Mouse (Mus musculus) hindbrain, embryonic 16.5 days (tissue): ENCODE results near the gene Ppp4c. TPM values are rescaled to one million over a fixed set of nuclear protein-coding genes. Genes with fewer than 3 reads are reported as not detected.
A peak's percentile ranks its signal among the peaks of the same experiment; 100 is the strongest.

Experiments used
- ATAC-seq: fragments of 200-750 bp; cut with Nextera tagmentation; 2 replicates; pipeline ENCODE4 v1.8.0; 2017; ENCODE audit warnings: moderate TSS enrichment, moderate library complexity
- H3K27ac ChIP-seq: fragments of 300-500 bp; sonication (generic); 2 replicates; pipeline ENCODE4 v1.5.1; 2014; ENCODE audit warnings: low read depth, mild to moderate bottlenecking, control low read depth, low read length, moderate library complexity
- H3K27me3 ChIP-seq: fragments of 300-500 bp; sonication (generic); replicated peaks from 2 replicates; pipeline ENCODE4 v1.6.1; 2014; ENCODE audit warnings: low read length; ENCODE audit not compliant: control insufficient read depth, insufficient read depth
- H3K36me3 ChIP-seq: fragments of 300-500 bp; sonication (generic); 2 replicates; pipeline ENCODE4 v1.6.1; 2014; ENCODE audit warnings: mild to moderate bottlenecking, low read length, moderate library complexity, mixed read lengths; ENCODE audit not compliant: control insufficient read depth, insufficient read depth
- H3K4me1 ChIP-seq: fragments of 300-500 bp; sonication (generic); 2 replicates; pipeline ENCODE4 v1.6.1; 2014; ENCODE audit warnings: low read depth, low read length; ENCODE audit not compliant: control insufficient read depth, insufficient read depth
- H3K4me2 ChIP-seq: fragments of 300-500 bp; sonication (generic); 2 replicates; pipeline ENCODE4 v1.6.1; 2014; ENCODE audit warnings: mild to moderate bottlenecking, low read length, control low read depth, moderate library complexity
- H3K4me3 ChIP-seq: fragments of 300-500 bp; sonication (generic); 2 replicates; pipeline ENCODE4 v1.5.1; 2014; ENCODE audit warnings: mild to moderate bottlenecking, low read length, control low read depth, moderate library complexity
- H3K9ac ChIP-seq: fragments of 300-500 bp; sonication (generic); 2 replicates; pipeline ENCODE4 v1.6.1; 2014; ENCODE audit warnings: low read depth, mild to moderate bottlenecking, control low read depth, low read length, moderate library complexity
- H3K9me3 ChIP-seq: fragments of 300-500 bp; sonication (generic); 2 replicates; pipeline ENCODE4 v1.6.1; 2014; ENCODE audit warnings: mild to moderate bottlenecking, low read length, moderate library complexity; ENCODE audit not compliant: control insufficient read depth
- WGBS: fragments of 180-500 bp; shearing (Covaris S2); extraction: QIAGEN DNeasy Blood & Tissue Kit; methylation state at CpG from one replicate; pipeline ENCODE4 v1.1.7; 2014; 5-methylcytosine and 5-hydroxymethylcytosine counted together
- polyA plus RNA-seq: library from polyadenylated mRNA; unstranded; fragments of >200 nt; fragmentation: Nextera tagmentation; extraction: Ambion mirVana; gene quantifications from 2 replicates; pipeline ENCODE4 v1.2.1, GENCODE M21; 2015

Ppp4c gene
- polyA plus RNA-seq, 1 experiment from 2014 or later: 157 TPM

DNA sequence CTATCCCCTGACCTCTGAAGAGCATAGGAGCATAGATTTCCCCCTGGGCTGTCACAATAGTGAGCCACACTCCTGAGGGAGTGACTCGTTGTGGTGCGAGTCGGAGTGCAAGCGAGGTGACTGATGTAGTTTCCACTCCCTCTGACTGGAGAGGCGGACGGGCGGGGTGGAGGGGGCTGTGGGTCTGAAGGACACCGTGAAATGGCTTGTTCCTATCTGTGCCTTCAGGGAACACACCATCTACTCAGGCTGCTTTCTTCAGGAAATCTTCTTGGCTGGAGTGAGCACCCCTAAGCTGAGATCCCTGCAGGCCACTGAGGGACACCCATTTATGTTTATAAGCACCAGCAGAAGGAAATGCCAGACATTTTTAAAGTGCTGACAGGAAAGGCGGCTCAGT lies 30.4 kb upstream of the Ppp4c start:
- 8% methylated on average over 9 of the region's 9 CpGs for WGBS
- Histone ChIP-seq H3K4me3 (peak overlapping the region; percentile 48), H3K9ac (peak overlapping the region; percentile 70), H3K27me3 (no peaks in the 10 kb centered on the region), H3K27ac (peak overlapping the region; percentile 72), H3K4me1 (peaks cover 26% of the 10 kb centered on the region), H3K36me3 (no peaks in the 10 kb centered on the region), H3K4me2 (peak overlapping the region; percentile 73), H3K9me3 (no peaks in the 10 kb centered on the region)
- ATAC-seq: peak; percentile 58

DNA sequence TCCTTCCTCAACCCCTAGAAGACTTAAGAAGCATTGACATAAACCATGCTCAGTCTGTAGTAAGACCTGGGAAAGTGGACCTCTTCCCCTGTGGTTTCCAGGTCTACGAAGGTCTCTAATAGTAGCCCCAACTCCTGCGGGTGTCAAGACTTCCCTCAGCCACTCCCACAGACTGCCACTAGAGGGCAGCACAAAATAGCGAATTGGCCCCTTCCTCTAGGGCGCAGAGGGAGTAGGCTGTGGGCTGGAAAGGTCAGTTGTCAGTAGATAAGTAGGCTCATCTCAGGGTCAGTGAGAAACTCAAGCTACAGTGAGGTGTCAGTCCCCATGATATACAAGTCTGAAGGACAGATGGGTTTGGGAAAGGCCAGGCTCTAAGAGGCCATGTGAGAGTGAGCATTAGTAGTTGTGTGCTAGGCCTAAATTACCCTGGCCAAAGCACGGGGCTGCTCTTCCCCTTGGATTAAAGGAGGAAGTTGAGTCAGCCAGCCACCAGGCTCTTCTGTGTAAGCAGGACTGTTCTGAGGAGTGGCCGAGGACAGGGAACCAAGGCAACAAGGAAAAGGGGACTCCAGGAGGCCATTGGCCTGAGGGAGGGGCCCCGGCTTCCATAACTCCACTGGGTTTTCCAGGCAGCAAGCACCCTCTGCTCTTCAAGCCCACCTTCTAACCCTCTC lies 29.7 kb upstream of the Ppp4c start:
- 18% methylated on average over 7 of the region's 7 CpGs for WGBS
- H3K27me3 ChIP-seq: no peaks in the 10 kb centered on the region
- no peak for ATAC-seq
- H3K27ac ChIP-seq: peak overlapping the region; percentile 72
- peaks cover 26% of the 10 kb centered on the region for H3K4me1 ChIP-seq
- no peaks in the 10 kb centered on the region for H3K9me3 ChIP-seq
- H3K36me3 ChIP-seq: no peaks in the 10 kb centered on the region
- peak overlapping the region; percentile 70 for H3K9ac ChIP-seq
- peak overlapping the region; percentile 73 for H3K4me2 ChIP-seq
- H3K4me3 ChIP-seq: peak overlapping the region; percentile 48; the same call in 1 of the 2 replicates

DNA sequence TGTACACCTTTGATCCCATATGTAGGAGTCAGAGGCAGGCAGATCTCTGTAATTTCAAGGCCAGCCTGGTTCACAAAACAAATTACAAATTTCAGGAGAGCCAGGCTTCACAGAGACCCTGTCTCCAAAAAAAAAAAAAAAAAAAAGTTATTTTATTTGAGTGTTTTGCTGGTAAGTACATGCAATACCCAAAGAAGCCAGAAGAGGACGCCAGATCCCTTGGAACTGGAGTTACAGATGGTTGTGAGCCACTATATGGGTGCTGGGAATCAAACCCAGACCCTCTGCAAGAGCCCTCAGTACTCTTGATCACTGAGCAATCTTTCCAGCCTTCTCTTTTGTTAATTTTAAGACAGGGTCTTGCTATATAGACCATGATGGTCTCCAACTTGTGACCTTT lies 26.5 kb upstream of the Ppp4c start:
- no peak overlapping the region for H3K27ac ChIP-seq
- no peak overlapping the region for H3K9ac ChIP-seq
- H3K4me1 ChIP-seq: peaks cover 11% of the 10 kb centered on the region
- 30% methylated on average over 1 of the region's 1 CpGs for WGBS
- H3K4me2 ChIP-seq: no peak overlapping the region
- no peak overlapping the region for H3K4me3 ChIP-seq
- no peaks in the 10 kb centered on the region for H3K36me3 ChIP-seq
- H3K27me3 ChIP-seq: no peaks in the 10 kb centered on the region
- no peak for ATAC-seq
- no peaks in the 10 kb centered on the region for H3K9me3 ChIP-seq

DNA sequence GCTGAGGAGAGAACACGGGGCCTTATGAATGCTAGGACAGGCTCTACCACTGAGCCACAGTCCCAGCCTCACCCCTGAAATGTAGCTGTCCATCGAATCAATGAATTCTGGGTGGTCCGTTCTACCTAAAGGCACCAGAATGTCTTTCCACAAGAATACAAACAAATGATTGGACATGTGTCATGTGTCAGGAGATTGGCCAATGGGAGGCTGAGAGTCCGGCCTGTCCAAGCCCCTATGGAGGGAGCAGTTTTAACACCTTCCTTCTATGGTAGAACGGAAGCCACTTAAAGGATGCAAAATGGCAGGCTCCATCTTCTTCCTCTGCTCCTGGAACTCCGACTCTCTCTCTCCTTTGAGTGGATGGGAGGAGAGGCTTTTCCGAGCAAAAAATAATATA lies 25.3 kb upstream of the Ppp4c start:
- WGBS: 91% methylated on average over 7 of the region's 7 CpGs
- no peak overlapping the region for H3K4me3 ChIP-seq
- H3K4me1 ChIP-seq: peaks cover 7% of the 10 kb centered on the region
- H3K27ac ChIP-seq: no peak overlapping the region
- no peaks in the 10 kb centered on the region for H3K9me3 ChIP-seq
- H3K9ac ChIP-seq: no peak overlapping the region
- no peak overlapping the region for H3K4me2 ChIP-seq
- ATAC-seq: no peak
- no peaks in the 10 kb centered on the region for H3K27me3 ChIP-seq
- no peaks in the 10 kb centered on the region for H3K36me3 ChIP-seq

DNA sequence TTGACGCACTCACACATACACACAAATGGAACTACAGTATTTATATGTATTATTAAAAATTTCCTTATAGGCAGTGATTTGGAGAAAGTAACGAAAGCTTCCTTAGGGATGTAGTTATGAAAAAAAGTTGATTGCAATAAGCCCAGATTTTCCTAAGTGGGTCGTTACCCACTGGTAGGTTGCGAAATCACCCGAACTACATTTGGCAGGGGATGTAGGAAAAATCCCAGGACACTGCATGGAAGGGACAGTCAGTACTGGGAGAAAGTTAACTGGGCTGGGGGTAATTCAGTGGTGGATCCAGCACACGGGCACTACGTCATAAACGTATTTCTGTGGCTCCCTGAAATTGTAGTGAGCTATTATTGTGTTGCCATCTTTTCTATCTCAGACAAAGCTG lies 24.2 kb upstream of the Ppp4c start:
- ATAC-seq: no peak
- H3K27ac ChIP-seq: no peak overlapping the region
- WGBS: 82% methylated on average over 8 of the region's 8 CpGs

DNA sequence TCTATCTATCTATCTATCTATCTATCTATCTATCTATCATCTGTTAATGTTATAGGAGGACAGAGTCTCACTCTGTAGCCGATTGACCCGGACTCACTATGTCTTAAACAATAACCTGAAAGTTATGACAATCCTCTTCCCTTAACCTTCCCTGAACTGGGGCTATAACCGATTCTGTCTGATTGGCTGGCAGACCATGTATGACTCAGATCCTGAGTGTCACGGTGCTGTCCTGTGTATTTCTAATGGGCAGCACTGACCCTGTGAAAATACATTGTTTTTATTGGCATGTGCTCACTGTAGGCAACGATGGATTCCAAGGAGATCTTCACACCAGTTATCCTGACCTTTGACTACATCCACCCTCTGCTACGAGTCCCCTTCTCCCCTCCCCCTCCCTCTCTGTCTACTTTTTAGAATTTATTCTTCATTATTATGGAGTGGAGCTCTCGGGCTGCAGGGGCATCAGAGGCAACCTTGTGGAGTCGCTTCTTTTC lies 23.5 kb upstream of the Ppp4c start:
- Histone ChIP-seq H3K27ac (no peak overlapping the region), H3K4me3 (no peak overlapping the region), H3K27me3 (no peaks in the 10 kb centered on the region), H3K4me2 (no peak overlapping the region), H3K36me3 (no peaks in the 10 kb centered on the region), H3K9ac (no peak overlapping the region), H3K9me3 (no peaks in the 10 kb centered on the region), H3K4me1 (no peaks in the 10 kb centered on the region)
- no peak for ATAC-seq
- WGBS: 49% methylated on average over 8 of the region's 8 CpGs

More for the DNA sequence above, 24.2 kb upstream of the Ppp4c start:
- no peak overlapping the region for H3K4me3 ChIP-seq
- no peak overlapping the region for H3K4me2 ChIP-seq
- H3K4me1 ChIP-seq: no peaks in the 10 kb centered on the region
- H3K9ac ChIP-seq: no peak overlapping the region
- no peaks in the 10 kb centered on the region for H3K27me3 ChIP-seq
- no peaks in the 10 kb centered on the region for H3K9me3 ChIP-seq
- no peaks in the 10 kb centered on the region for H3K36me3 ChIP-seq

DNA sequence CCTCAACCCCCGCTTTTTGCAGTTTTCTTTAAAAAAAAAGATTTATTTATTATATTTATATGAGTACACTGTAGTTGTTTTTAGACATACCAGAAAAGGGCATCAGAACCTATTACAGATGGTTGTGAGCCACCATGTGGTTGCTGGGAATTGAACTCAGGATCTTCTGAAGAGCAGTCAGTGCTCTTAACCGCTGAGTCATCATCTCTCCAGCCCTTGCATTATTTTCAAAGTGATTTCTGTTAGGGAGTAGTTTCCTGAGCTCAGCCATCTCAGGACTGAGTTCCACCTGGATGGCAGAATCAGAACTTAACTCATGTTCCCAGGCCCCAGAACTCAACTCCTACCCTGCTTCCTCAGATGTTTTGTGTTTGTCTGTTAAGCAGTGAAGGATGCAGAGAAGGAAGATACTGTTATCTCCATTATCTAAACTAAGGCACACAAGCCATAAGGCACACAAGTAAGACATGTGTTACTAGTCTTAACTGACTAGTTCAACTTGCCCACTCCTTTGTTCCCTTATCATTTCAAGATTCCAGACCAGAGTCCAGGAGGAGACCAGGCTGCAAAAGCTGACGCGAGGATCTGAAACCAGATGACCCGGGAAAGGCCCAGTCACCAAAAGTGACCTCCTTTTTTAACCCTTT lies 17.6 kb upstream of the Ppp4c start:
- Histone ChIP-seq H3K9ac (peak overlapping the region; percentile 78; the same call in 1 of the 2 replicates), H3K27me3 (no peaks in the 10 kb centered on the region), H3K36me3 (no peaks in the 10 kb centered on the region), H3K9me3 (no peaks in the 10 kb centered on the region), H3K4me3 (no peak overlapping the region; the same call in 1 of the 2 replicates), H3K4me2 (peak overlapping the region; percentile 61), H3K27ac (no peak overlapping the region), H3K4me1 (peaks cover 13% of the 10 kb centered on the region)
- 64% methylated on average over 5 of the region's 5 CpGs for WGBS
- no peak for ATAC-seq

DNA sequence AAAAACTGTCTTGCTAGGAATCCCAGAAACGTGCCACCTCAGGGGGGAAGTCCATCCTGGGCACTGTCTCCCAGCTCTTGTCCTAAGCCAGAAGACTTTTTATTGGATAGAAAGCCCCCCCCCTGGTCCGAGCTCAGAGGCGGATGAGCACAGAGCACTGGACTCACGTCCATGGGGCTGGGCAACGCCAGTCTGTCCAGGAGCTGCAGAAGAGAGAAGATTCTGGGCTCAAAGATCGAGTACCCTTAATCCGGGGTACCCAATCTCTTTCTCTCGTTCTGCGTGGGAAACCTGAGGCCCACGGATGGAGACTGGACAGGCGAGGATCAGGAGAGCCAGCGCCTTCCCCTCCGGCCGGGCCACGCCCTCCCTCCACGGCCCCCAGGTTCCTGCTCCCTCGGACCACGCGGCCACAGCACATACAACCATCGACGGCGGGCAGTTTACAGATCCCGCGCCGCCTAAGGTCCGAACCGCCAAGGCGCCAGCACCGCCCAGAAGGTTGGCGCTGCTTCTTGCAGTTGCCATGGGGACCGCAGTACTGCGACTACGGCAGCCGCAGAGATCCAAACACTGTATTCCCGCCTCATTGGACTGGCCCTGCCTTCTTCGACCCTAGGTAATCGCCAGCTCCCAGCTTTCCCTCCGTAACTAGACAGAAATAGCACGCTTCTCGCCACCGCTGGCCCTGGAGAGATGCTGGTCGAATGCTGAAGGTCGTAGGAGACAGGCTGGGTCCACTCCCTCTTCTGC lies 16.6 kb upstream of the Ppp4c start:
- under 1% methylated on average over 41 of the region's 43 CpGs for WGBS
- Histone ChIP-seq H3K27ac (peak overlapping the region; percentile 69), H3K4me3 (peak overlapping the region; percentile 63), H3K9ac (peak overlapping the region; percentile 78), H3K36me3 (no peaks in the 10 kb centered on the region), H3K4me2 (peak overlapping the region; percentile 61), H3K27me3 (no peaks in the 10 kb centered on the region), H3K9me3 (no peaks in the 10 kb centered on the region), H3K4me1 (peaks cover 13% of the 10 kb centered on the region)
- ATAC-seq: peak; percentile 95

DNA sequence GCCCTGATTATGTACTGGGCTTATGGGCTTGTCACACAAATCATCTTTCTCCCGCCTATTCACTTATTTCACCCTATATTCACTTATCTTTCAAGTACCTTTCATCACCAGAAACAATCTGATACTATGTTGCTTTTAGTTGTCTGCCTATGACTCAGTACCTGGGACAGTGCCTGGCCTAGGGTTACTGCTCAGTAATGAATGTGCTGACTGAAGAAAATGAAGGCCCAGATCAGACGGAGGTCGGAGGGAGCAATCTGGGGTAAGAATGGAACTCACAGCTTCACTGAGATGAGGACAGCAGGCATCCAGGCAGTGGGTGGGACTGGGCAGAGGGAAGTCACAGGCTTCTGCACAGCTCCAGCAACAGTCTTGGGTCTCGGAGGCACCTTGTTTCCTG lies 15.1 kb upstream of the Ppp4c start:
- Histone ChIP-seq H3K4me1 (peaks cover 13% of the 10 kb centered on the region), H3K27me3 (no peaks in the 10 kb centered on the region), H3K9me3 (no peaks in the 10 kb centered on the region), H3K27ac (no peak overlapping the region), H3K36me3 (no peaks in the 10 kb centered on the region), H3K4me3 (no peak overlapping the region), H3K4me2 (no peak overlapping the region; the same call in 1 of the 2 replicates), H3K9ac (no peak overlapping the region)
- WGBS: 79% methylated on average over 4 of the region's 4 CpGs
- no peak for ATAC-seq
